Mouse (Mus musculus) lung, postnatal 0 days (tissue): ENCODE measurements around the gene Zan. TPM values are rescaled to one million over a fixed set of nuclear protein-coding genes. Genes with fewer than 3 reads are reported as not detected.

Experiments used
- ATAC-seq: fragments of 200-750 bp; cut with Nextera tagmentation; 2 replicates; pipeline ENCODE4 v1.8.0; 2017; ENCODE audit warnings: moderate library complexity
- DNase-seq: peaks from one replicate; pipeline ENCODE4 v3.0.0-alpha.2; 2016; ENCODE audit warnings: low spot score
- H3K27ac ChIP-seq: fragments of 300-500 bp; sonication (generic); 2 replicates; pipeline ENCODE4 v1.5.1; 2014; ENCODE audit warnings: antibody characterized with exemption, mild to moderate bottlenecking, low read length, mixed read lengths
- H3K27me3 ChIP-seq: fragments of 300-500 bp; sonication (generic); replicated peaks from 2 replicates; pipeline ENCODE4 v1.6.1; 2014; ENCODE audit warnings: low read length, mixed read lengths; ENCODE audit not compliant: insufficient read depth
- H3K36me3 ChIP-seq: fragments of 300-500 bp; sonication (generic); 2 replicates; pipeline ENCODE4 v1.6.1; 2014; ENCODE audit warnings: low read length, mixed read lengths; ENCODE audit not compliant: insufficient read depth
- H3K4me1 ChIP-seq: fragments of 300-500 bp; sonication (generic); 2 replicates; pipeline ENCODE4 v1.6.1; 2014; ENCODE audit warnings: antibody characterized with exemption, low read depth, low read length, mixed read lengths; ENCODE audit not compliant: insufficient read depth
- H3K4me2 ChIP-seq: fragments of 300-500 bp; sonication (generic); replicated peaks from 2 replicates; pipeline ENCODE4 v1.6.1; 2014; ENCODE audit warnings: low read depth, mild to moderate bottlenecking, low read length, moderate library complexity, mixed read lengths
- H3K4me3 ChIP-seq: fragments of 300-500 bp; sonication (generic); 2 replicates; pipeline ENCODE4 v1.5.1; 2014; ENCODE audit warnings: low read depth, low read length
- H3K9ac ChIP-seq: fragments of 300-500 bp; sonication (generic); replicated peaks from 2 replicates; pipeline ENCODE4 v1.6.1; 2014; ENCODE audit warnings: low read depth, mild to moderate bottlenecking
- H3K9me3 ChIP-seq: fragments of 300-500 bp; sonication (generic); 2 replicates; pipeline ENCODE4 v1.6.1; 2016; ENCODE audit warnings: low read length, mixed read lengths
- CTCF ChIP-seq: IDR thresholded peaks from 2 replicates; pipeline ENCODE4 v1.5.1; 2016; ENCODE audit warnings: antibody characterized with exemption, mild to moderate bottlenecking
- EP300 ChIP-seq: IDR thresholded peaks from 2 replicates; pipeline ENCODE4 v1.6.1; 2016; ENCODE audit warnings: antibody characterized with exemption, mild to moderate bottlenecking, control low read depth
- WGBS: fragments of 180-500 bp; shearing (Covaris S2); extraction: QIAGEN DNeasy Blood & Tissue Kit; methylation state at CpG from one replicate; pipeline ENCODE4 v1.1.7; 2014; 5-methylcytosine and 5-hydroxymethylcytosine counted together
- polyA plus RNA-seq: library from polyadenylated mRNA; unstranded; fragments of >200 nt; fragmentation: Nextera tagmentation; extraction: Ambion mirVana; gene quantifications from 2 replicates; pipeline ENCODE4 v1.2.1, GENCODE M21; 2015

Zan gene
- polyA plus RNA-seq, 1 experiment from 2014 or later = 0.11 TPM

- no peaks in the 10 kb centered on the region for H3K4me1 ChIP-seq
- H3K9me3 ChIP-seq = no peaks in the 10 kb centered on the region
- TF ChIP-seq CTCF (no peak), EP300 (no peak)
- no peak overlapping the region for H3K27ac ChIP-seq
- WGBS = 94% methylated on average over 11 of the region's 11 CpGs
- H3K4me3 ChIP-seq = no peak overlapping the region
- ATAC-seq (no peak), DNase-seq (no peak)
- no peak overlapping the region for H3K4me2 ChIP-seq
- no peak overlapping the region for H3K9ac ChIP-seq
- H3K36me3 ChIP-seq = peaks cover 72% of the 10 kb centered on the region
- H3K27me3 ChIP-seq = no peaks in the 10 kb centered on the region
These were observed 107.2 kb downstream of the Zan start for GRCm38 (mm10) chr5:137369665-137370064.

GRCm38 (mm10) chr5:137358382-137358781, 118.5 kb downstream of the Zan start:
- DNase-seq = no peak
- H3K27me3 ChIP-seq = no peaks in the 10 kb centered on the region
- no peak overlapping the region for H3K4me3 ChIP-seq
- peaks cover 47% of the 10 kb centered on the region for H3K36me3 ChIP-seq
- TF ChIP-seq CTCF = peak; percentile 46
- TF ChIP-seq EP300 = no peak
- H3K9ac ChIP-seq = no peak overlapping the region
- H3K4me2 ChIP-seq = no peak overlapping the region
- WGBS = 31% methylated on average over 7 of the region's 7 CpGs
- no peak for ATAC-seq
- H3K27ac ChIP-seq = no peak overlapping the region
- no peaks in the 10 kb centered on the region for H3K4me1 ChIP-seq
- H3K9me3 ChIP-seq = no peaks in the 10 kb centered on the region

- DNase-seq (no peak), ATAC-seq (no peak)
- peaks cover 16% of the 10 kb centered on the region for H3K36me3 ChIP-seq
- H3K27ac ChIP-seq = no peak overlapping the region
- 68% methylated on average over 17 of the region's 17 CpGs for WGBS
- H3K9ac ChIP-seq = no peak overlapping the region
- no peaks in the 10 kb centered on the region for H3K27me3 ChIP-seq
- H3K9me3 ChIP-seq = no peaks in the 10 kb centered on the region
- H3K4me2 ChIP-seq = 0 out of 2 replicates have a peak overlapping the region, but pooled peaks have one; percentile 0
- H3K4me3 ChIP-seq = peak overlapping the region; percentile 12; the same call in 1 of the 2 replicates
- peaks cover 6% of the 10 kb centered on the region for H3K4me1 ChIP-seq
- no peak for TF ChIP-seq CTCF
- TF ChIP-seq EP300 = no peak
These were observed 122.8 kb downstream of the Zan start for GRCm38 (mm10) chr5:137354091-137354490.

- H3K27me3 ChIP-seq = no peaks in the 10 kb centered on the region
- TF ChIP-seq CTCF (no peak), EP300 (no peak; the same call in 1 of the 2 replicates)
- H3K9me3 ChIP-seq = no peaks in the 10 kb centered on the region
- WGBS = 13% methylated on average over 15 of the region's 16 CpGs
- H3K4me1 ChIP-seq = peaks cover 13% of the 10 kb centered on the region
- H3K9ac ChIP-seq = peak overlapping the region; percentile 89
- H3K27ac ChIP-seq = peak overlapping the region; percentile 93
- peak overlapping the region; percentile 74 for H3K4me2 ChIP-seq
- ATAC-seq (0 out of 2 replicates have a peak, but pooled peaks have one; percentile 6), DNase-seq (peak; percentile 64)
- H3K4me3 ChIP-seq = peak overlapping the region; percentile 70
- H3K36me3 ChIP-seq = peaks cover 10% of the 10 kb centered on the region; the same call in 1 of the 2 replicates
These were observed 124.6 kb downstream of the Zan start for GRCm38 (mm10) chr5:137352011-137352975.

- Histone ChIP-seq H3K4me1 (peaks cover 13% of the 10 kb centered on the region), H3K9me3 (no peaks in the 10 kb centered on the region), H3K4me3 (peak overlapping the region; percentile 70), H3K27ac (peak overlapping the region; percentile 93), H3K9ac (peak overlapping the region; percentile 89), H3K36me3 (0 out of 2 replicates have a peak, but pooled peaks cover 6% of the 10 kb centered on the region), H3K27me3 (no peaks in the 10 kb centered on the region), H3K4me2 (peak overlapping the region; percentile 74)
- DNase-seq = peak; percentile 18
- no peak for ATAC-seq
- 5% methylated on average over 4 of the region's 4 CpGs for WGBS
- TF ChIP-seq CTCF (no peak), EP300 (no peak)
These were observed 125.5 kb downstream of the Zan start for GRCm38 (mm10) chr5:137351394-137351793.

- Histone ChIP-seq H3K9ac (peak overlapping the region; percentile 89), H3K27me3 (no peaks in the 10 kb centered on the region), H3K9me3 (no peaks in the 10 kb centered on the region), H3K4me2 (peak overlapping the region; percentile 74), H3K4me1 (peaks cover 13% of the 10 kb centered on the region), H3K36me3 (0 out of 2 replicates have a peak, but pooled peaks cover 2% of the 10 kb centered on the region), H3K27ac (peak overlapping the region; percentile 93), H3K4me3 (peak overlapping the region; percentile 70)
- DNase-seq (no peak), ATAC-seq (no peak)
- no peak for TF ChIP-seq EP300
- TF ChIP-seq CTCF = no peak
- 8% methylated on average over 8 of the region's 8 CpGs for WGBS
These were observed 125.8 kb downstream of the Zan start for GRCm38 (mm10) chr5:137351058-137351380.
